Mouse (Mus musculus) erythroid progenitor cell, adult 5-6 weeks (primary cell): ENCODE measurements around the gene Ftsj3. TPM values are rescaled to one million over a fixed set of nuclear protein-coding genes. Genes with fewer than 3 reads are reported as not detected.
"Not testable (repeated sequence)": the region's sequence is repeated elsewhere in the genome, so short reads cannot be mapped to it uniquely, and the experiment has no call there.

Experiments used
- ATAC-seq: replicated peaks from 2 replicates; pipeline ENCODE4 v1.8.0; 2016; ENCODE audit warnings: moderate number of reproducible peaks, mild to moderate bottlenecking, moderate TSS enrichment, inconsistent platforms; ENCODE audit not compliant: poor library complexity, low FRiP score, severe bottlenecking
- total RNA-seq, 2 experiments: library from RNA; stranded (forward) in 1 of 2; stranded (reverse) in 1 of 2; fragments of 150-400 nt in 1 of 2; fragments of 186-747, 209-891 nt in 1 of 2; gene quantifications; 2 replicates each; pipeline versions ENCODE4 v1.2.3 to v1.2.4; 2015 to 2017; ENCODE audit warnings: low replicate concordance in 2 of 2

Ftsj3 gene
- total RNA-seq, 2 experiments from 2014 or later, result 13.8 to 20.7 TPM

DNA sequence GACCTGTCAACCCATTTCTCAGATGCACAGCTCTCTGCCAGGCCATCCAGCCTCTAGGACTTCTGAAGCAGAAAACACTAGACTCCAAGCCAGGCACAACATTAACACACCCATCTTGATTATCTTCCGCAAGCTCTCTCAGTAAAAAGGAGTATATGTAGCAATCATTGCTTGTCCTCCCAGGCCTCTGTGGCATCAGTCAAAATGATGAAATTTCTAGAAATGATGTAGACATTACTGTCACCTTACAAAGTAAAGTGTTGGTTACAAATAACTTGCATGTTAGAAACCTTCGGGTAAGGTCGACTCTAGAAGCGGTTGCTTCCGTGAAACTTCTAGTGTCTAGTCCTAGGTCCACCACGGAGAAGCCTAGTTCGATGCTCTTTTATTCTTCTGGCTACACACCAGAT, 40.4 kb downstream of the Ftsj3 start:
- no peak for ATAC-seq

GRCm38 (mm10) chr11:106214856-106215255, 41.0 kb downstream of the Ftsj3 start:
- ATAC-seq, result no peak

DNA sequence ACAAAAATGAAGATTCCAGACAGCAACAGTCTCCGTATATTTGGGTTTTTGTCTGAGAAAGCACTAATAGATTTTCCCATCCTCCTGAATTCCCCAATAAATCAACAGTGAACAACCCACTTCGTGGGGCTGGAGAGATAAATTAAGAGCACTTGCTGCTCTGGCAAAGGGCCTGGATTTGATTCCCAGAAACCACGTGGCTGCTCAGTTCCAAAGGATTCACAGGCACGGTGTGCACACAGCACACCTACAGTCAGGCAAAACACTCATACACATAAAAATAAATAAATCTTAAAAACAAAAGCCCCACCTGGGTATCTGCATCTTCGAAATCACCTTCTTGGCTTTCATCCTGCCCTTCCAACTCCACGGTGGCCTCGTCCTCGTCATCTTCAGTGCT, 43.1 kb downstream of the Ftsj3 start:
- no peak for ATAC-seq

DNA sequence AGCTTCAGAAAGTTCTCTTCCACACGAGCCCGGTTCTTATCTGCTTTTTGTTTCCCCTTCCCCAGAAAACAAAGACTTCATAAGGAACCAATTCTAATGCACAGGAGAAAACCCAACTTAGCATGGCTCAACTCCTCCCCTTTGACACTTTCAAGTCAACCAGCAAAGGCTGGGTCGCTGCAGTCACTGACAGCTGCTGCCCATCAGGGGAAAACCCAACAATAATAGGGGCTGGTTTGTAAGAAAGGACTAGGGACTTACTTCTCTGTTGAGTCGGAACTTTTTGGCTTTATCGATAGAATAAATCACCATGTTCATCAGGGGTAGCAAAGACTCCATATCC, 53.8 kb downstream of the Ftsj3 start, which contains the start of gene Strada:
Gene Strada, minus strand, starts transcription at position 46 of the 343 bp plus-strand sequence.
- ATAC-seq, result no peak

GRCm38 (mm10) chr11:106201337-106202122, 54.3 kb downstream of the Ftsj3 start:
- ATAC-seq, result no peak

GRCm38 (mm10) chr11:106200756-106201155, 55.1 kb downstream of the Ftsj3 start:
- no peak for ATAC-seq

DNA sequence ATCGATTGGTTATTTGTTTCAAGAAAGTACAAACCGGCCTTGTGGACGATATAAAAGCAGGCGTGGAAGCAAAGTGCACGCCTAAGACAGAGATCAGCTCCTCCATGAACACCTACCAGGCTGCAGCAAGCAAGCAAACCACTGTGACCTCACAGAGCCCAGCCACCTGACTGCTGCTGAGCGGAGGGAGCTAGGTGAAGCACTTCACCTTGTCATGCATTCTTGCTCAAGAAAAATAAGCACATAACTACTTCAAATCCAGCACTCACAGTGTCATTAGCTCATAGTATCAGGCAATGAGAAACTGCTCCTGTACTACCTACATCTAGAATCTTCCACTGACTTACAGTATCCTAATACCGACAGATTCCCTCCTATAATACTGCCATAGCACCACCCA, 55.9 kb downstream of the Ftsj3 start:
- not testable (repeated sequence) for ATAC-seq

Other genes starting within 250 kb of the Ftsj3 start
- gene Kcnh6, start 248.0 kb downstream of the Ftsj3 start, total RNA-seq (2015; ENCODE audit: low replicate concordance), result not detected in 2 replicates
- gene Kcnh6, start 248.0 kb downstream of the Ftsj3 start, total RNA-seq (2017; ENCODE audit: low replicate concordance), result not detected in 2 replicates
- gene Dcaf7, start 219.2 kb downstream of the Ftsj3 start, total RNA-seq (2015; ENCODE audit: low replicate concordance), result 25.2 and 28.1 TPM in 2 replicates
- 26.9 and 36.5 TPM in 2 replicates for gene Dcaf7, start 219.2 kb downstream of the Ftsj3 start, total RNA-seq (2017; ENCODE audit: low replicate concordance)
- 5.9 TPM in 1 of 2 replicates, not detected in the other for gene Taco1, start 190.0 kb downstream of the Ftsj3 start, total RNA-seq (2015; ENCODE audit: low replicate concordance)
- 4.1 and 6.8 TPM in 2 replicates for gene Taco1, start 190.0 kb downstream of the Ftsj3 start, total RNA-seq (2017; ENCODE audit: low replicate concordance)
- gene Map3k3, start 171.5 kb downstream of the Ftsj3 start, total RNA-seq (2015; ENCODE audit: low replicate concordance), result 9.6 and 11.5 TPM in 2 replicates
- gene Map3k3, start 171.5 kb downstream of the Ftsj3 start, total RNA-seq (2017; ENCODE audit: low replicate concordance), result 5.7 and 6.2 TPM in 2 replicates
- gene Gm10840, start 95.2 kb downstream of the Ftsj3 start, total RNA-seq (2015; ENCODE audit: low replicate concordance), result not detected in 2 replicates
- gene Gm10840, start 95.2 kb downstream of the Ftsj3 start, total RNA-seq (2017; ENCODE audit: low replicate concordance), result not detected in 2 replicates
- 35.7 and 49.0 TPM in 2 replicates for gene Limd2, start 95.2 kb downstream of the Ftsj3 start, total RNA-seq (2015; ENCODE audit: low replicate concordance)
- gene Limd2, start 95.2 kb downstream of the Ftsj3 start, total RNA-seq (2017; ENCODE audit: low replicate concordance), result 4.8 and 8.7 TPM in 2 replicates
- gene Strada, start 53.9 kb downstream of the Ftsj3 start, total RNA-seq (2015; ENCODE audit: low replicate concordance), result 14.1 and 16.3 TPM in 2 replicates
- 6.4 and 12.3 TPM in 2 replicates for gene Strada, start 53.9 kb downstream of the Ftsj3 start, total RNA-seq (2017; ENCODE audit: low replicate concordance)
- 24.1 and 54.9 TPM in 2 replicates for gene Ccdc47, start 39.7 kb downstream of the Ftsj3 start, total RNA-seq (2015; ENCODE audit: low replicate concordance)
- gene Ccdc47, start 39.7 kb downstream of the Ftsj3 start, total RNA-seq (2017; ENCODE audit: low replicate concordance), result 122 and 130 TPM in 2 replicates
- gene Ddx42, start 39.2 kb downstream of the Ftsj3 start, total RNA-seq (2015; ENCODE audit: low replicate concordance), result 28.9 and 47.6 TPM in 2 replicates
- gene Ddx42, start 39.2 kb downstream of the Ftsj3 start, total RNA-seq (2017; ENCODE audit: low replicate concordance), result 60.4 and 91.1 TPM in 2 replicates
- gene Psmc5, start 75 bp upstream of the Ftsj3 start, total RNA-seq (2015; ENCODE audit: low replicate concordance), result 41.5 and 42.5 TPM in 2 replicates
- gene Psmc5, start 75 bp upstream of the Ftsj3 start, total RNA-seq (2017; ENCODE audit: low replicate concordance), result 33.4 and 66.2 TPM in 2 replicates
- gene Smarcd2, start 16.9 kb upstream of the Ftsj3 start, total RNA-seq (2015; ENCODE audit: low replicate concordance), result 36.0 and 49.0 TPM in 2 replicates
- gene Smarcd2, start 16.9 kb upstream of the Ftsj3 start, total RNA-seq (2017; ENCODE audit: low replicate concordance), result 119 and 162 TPM in 2 replicates
- gene Tcam1, start 20.6 kb upstream of the Ftsj3 start, total RNA-seq (2015; ENCODE audit: low replicate concordance), result not detected in 2 replicates
- not detected in 2 replicates for gene Tcam1, start 20.6 kb upstream of the Ftsj3 start, total RNA-seq (2017; ENCODE audit: low replicate concordance)
- not detected in 2 replicates for gene Gh, start 45.8 kb upstream of the Ftsj3 start, total RNA-seq (2015; ENCODE audit: low replicate concordance)
- gene Gh, start 45.8 kb upstream of the Ftsj3 start, total RNA-seq (2017; ENCODE audit: low replicate concordance), result 2.7 TPM in 1 of 2 replicates, not detected in the other
- gene Cd79b, start 58.7 kb upstream of the Ftsj3 start, total RNA-seq (2015; ENCODE audit: low replicate concordance), result 110 and 129 TPM in 2 replicates
- 29.3 and 46.0 TPM in 2 replicates for gene Cd79b, start 58.7 kb upstream of the Ftsj3 start, total RNA-seq (2017; ENCODE audit: low replicate concordance)
- 0.84 TPM in 1 of 2 replicates, not detected in the other for gene Scn4a, start 97.2 kb upstream of the Ftsj3 start, total RNA-seq (2015; ENCODE audit: low replicate concordance)
- gene Scn4a, start 97.2 kb upstream of the Ftsj3 start, total RNA-seq (2017; ENCODE audit: low replicate concordance), result 0.39 TPM in 1 of 2 replicates, not detected in the other
- gene Prr29, start 109.4 kb upstream of the Ftsj3 start, total RNA-seq (2015; ENCODE audit: low replicate concordance), result not detected in 2 replicates
- not detected in 2 replicates for gene Prr29, start 109.4 kb upstream of the Ftsj3 start, total RNA-seq (2017; ENCODE audit: low replicate concordance)
- gene Icam2, start 132.0 kb upstream of the Ftsj3 start, total RNA-seq (2015; ENCODE audit: low replicate concordance), result 23.9 TPM in 1 of 2 replicates, not detected in the other
- 9.5 and 15.1 TPM in 2 replicates for gene Icam2, start 132.0 kb upstream of the Ftsj3 start, total RNA-seq (2017; ENCODE audit: low replicate concordance)
- 8.8 and 11.9 TPM in 2 replicates for gene Ern1, start 231.8 kb upstream of the Ftsj3 start, total RNA-seq (2015; ENCODE audit: low replicate concordance)
- gene Ern1, start 231.8 kb upstream of the Ftsj3 start, total RNA-seq (2017; ENCODE audit: low replicate concordance), result 5.9 and 6.7 TPM in 2 replicates